Mouse (Mus musculus) T-helper 2 cell (primary cell): Measurements from ENCODE around the gene Ccnc.

Source experiments
- in situ Hi-C: fragments of 300-600 bp; cut with MboI, MseI; formaldehyde crosslinking; loops from one replicate; pipeline ENCODE4 v1.15.1; 2025; ENCODE audit warnings: high pct_unique_total_duplicates

The Ccnc gene

DNA sequence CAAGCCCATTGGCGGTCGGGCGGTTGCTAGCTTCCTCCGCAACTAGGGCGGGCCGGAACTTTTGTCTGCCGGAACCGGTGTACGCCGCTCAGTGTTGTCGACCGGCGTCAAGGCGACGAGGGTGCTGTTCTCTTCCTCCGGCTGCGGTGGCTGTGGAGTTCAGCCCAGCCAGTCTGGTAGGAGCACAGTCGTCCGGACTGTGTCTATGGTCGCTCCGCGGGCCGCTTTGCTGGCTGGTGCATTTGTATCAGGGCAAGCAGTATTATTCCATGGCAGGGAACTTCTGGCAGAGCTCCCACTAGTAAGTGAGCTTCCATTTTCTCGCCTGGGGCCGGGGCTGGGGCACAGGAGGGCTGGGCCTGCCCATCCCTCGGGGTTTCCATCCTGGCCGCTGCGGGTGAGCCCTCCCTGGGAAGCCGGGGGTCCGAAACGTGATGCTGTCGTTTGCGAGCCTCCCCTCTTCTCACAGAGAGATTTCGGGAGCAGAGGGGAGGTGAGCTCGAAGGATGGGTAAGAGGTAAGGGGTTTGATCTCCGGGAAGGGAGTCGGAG, at the start of gene Ccnc:
Ccnc (plus strand) TSS at position 87 of the 551 bp plus-strand sequence.
- in situ Hi-C loops = no loop called here

DNA sequence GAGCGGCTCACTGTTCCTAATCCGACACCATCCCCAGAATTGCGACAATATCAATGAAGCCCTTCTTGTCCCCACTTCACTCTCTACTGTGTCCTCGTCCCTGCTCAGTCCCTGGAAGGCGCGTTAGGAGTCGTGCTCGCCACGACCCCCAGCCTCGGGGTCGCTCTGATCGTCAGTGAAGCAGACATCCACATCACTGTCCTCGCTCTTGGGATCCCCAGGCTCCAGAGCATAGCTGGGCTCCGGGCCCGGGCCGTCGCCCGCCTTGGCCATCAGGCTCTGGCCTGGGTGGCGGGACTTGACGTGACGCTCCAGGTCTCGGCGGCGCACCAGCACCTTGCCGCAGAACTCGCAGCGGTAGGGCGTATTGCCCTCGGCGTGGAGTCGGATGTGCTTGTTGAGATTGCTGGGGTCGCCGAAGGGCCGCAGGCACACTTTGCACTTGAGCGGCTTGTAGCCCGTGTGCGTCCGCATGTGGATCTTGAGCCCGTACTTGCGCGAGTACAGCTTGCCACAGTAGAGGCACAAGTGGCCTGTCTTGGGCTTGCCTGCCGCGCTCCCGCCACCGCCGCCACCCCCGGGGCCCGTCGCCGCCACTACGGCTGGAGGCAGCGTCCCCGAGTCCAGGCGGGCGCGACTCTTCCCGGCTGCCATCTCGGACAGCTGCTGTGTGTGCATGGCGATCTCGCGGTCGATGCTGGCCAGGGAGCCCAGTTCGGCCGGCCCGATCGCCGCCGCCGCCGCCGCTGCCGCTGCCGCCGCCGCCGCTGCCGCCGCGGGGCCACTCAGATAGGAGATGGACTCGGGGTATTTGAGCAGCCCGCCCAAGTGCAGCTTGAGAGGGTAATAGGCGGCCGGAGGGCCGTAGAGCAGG, 49.2 kb upstream of the Ccnc start:
- in situ Hi-C loops = no loop called here

DNA sequence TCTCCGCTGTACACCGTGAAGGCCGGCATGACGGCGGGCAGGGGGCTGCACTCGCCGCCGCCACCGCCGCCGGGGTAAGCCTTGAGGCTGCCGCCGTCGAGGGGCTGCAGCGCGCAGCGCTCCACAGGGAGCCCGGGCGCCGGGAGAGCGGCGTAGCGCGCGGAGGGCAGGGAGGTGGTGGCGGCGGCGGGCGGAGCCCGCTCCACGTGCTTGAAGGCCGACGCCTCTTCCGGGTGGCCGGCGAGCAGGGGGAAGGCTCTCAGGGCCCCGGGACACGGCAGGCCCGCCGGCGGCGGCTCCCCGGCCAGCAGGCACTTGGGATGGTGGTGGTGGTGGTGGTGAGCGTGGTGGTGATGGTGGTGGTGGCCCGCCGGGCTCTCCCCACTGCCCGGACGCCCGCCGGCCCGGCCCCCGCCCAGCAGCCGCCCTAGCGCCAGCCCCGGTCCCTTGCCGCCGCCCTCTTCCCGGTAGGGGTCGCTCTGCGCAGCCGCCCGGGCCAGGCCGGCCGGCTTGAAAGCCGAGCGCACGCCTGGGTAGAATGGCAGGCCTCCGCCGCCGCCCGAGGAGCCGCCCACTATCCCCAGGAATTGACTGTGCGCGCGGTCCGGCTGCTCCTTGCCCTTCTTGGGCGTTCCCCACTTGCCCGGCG, 48.4 kb upstream of the Ccnc start:
- in situ Hi-C loops = no loop called here

DNA sequence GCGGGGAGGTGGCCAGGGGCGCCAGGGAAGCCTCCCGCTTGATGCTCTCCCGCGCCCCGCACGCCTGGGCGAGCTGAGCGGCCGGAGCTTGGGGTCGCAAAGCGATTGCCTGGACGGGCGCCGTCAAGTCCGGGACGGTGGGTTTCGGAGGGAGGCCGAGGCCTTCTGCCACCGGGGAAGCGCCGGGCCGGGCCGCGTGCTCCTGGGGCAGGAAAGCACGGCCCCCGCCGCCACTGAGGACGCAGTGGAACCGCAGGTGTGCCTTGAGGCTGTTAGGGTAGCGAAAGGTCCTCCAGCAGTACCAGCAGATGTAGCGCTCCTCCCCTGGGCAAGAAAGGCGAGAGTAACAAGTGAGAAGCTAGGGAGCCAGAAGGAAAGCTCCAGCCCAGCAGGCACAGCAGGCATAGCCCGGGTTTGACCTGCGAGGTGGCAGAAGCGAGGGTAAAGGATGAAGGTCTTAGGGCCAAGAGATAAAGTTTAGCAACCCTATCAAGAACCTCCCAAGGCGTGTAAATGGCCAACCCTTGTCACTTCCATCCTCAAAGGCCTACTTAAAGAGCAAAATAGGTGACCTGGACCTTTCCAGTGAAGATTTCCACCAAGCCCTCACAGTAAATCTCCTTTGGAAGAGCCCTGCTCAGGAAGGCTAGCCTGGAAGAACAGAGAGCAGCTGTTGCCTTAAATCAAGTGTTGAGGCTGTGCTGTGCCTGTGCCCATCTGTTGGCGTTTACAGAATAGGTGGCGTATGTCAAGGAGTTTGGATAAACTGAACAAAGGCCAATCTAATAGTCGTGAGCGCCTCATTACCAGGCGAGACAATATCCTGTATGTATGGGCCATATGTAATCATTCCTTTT, 47.6 kb upstream of the Ccnc start:
- in situ Hi-C loops = no loop called here

DNA sequence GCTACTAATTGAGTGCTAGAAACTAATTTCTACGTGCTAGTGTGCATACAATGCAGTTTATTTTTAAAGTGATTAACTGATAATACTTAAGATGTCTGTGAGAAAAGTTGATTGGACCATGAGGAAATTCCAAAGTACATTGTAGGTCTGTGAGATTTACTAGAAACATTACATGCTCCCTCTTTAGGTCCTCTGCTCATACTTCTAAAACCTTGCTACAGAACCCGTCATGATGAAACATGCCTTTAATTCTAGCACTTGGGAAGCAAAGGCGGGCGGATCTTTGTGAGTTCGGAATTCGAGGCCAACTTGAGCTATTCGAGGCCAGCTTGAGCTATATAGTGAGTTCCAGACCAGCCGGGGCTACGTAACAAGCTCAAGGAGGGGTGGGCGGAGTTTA, 46.5 kb upstream of the Ccnc start:
- in situ Hi-C loops = no loop called here

DNA sequence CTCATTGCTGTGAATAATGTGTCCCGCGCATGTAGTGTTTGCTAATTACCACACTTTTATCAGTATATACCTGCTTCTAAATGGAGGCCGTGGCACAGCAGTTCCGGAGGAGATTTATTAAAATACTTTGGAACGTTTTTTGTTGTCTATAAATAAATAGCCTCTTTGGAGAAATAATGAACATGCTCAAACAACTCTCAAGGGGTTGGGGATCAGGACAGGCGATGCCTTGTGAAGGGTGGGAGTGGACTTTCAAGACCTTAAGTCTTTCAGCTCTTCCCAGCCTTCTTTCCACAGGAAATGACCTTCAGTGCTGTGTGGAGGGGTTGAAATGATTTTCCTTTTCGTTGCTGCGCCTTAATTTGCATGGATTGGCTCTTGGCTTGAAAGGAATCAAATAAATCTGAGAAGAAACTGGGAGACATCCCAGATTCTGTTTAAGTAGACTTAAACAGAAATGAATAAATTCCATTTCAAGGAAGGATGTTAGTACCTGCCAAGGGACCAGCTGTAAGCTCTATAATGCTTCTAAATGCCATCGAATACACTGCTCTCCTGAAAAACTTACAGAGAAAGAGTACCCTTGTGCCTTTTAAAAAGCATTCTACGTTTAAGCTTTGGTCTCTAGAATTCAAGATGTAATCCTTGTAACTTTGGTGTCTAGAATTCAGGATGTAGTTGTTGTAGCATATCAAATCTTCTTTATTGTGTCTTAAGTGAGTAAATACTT, 44.9 kb upstream of the Ccnc start:
- in situ Hi-C loops = no loop called here

DNA sequence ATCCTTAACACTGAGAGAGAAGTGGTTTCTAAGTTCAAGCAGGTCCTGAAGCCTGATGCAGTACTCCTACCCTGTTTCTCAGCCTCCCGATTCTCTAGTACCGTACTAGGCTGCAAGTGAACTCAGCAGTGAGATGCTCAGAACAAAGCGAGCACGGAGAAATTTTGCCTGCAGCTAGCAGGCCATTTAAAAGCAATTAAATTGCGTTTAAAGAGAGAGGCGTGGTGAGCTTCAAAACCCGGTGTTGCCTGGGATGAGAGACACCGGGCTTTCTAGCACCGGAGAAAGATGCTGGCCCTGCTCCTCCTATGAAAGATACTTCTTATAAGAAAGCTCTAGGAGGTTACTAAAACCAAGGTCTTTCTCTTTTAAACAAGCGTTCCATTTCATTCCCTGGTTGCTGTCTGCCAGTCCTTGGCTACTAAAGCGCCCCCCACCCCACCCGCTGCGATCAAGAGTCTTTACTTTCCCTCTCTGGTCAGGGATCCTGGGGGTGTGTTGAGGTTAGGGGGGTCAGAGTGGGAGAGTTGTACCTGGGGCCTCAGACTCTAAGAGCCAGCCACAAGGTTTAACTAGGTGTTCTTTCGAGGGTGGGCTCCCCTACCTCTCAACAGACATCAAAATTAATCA, 43.0 kb upstream of the Ccnc start:
- in situ Hi-C loops = no loop called here

DNA sequence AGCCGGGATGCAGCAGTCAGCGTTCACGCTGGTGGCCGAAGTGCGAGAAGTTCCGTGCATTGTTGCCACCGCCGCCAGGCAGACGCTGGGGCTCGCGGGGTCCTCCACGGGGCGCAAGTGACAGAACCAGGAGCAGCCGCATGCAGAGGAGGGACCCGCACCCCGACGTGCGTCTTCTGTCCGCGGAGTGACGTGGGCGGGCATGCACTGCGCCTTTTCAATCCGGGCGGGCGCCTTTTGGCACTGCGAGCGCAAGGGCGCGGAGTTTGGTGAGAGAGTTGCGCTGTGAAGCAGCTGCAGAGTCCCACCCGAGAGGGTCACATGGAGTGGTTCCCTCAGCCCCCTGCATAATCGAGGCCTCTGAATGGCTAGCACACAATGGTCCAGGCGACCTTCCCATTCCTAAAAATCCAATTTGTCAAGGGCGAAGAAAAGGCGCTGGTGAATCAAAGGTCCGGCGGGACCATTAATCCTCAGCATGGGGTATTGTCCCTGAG, 41.9 kb upstream of the Ccnc start, which contains the start of gene Prdm13:
Prdm13 (minus strand) TSS at position 369 of the 497 bp plus-strand sequence.
- in situ Hi-C loops = no loop called here

DNA sequence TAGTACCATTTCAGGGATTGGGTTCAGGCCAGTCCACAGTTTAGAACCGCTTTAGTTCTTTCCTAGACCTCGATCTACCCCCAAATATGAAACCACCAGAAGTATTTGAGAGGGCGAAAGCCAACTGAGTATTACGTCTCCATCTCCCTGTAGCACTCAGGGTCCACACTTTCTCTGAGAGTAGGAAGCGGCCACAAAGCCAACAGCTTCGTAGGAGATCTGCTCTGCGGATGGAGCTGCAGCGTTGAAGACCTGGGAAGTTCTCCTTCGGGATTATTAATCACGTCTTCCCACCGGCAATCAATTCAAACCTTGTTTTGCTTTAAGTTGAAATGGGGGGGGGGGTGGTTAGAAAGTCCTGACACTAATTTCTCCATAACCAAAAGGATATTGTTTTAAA, 41.1 kb upstream of the Ccnc start:
- in situ Hi-C loops = no loop called here

DNA sequence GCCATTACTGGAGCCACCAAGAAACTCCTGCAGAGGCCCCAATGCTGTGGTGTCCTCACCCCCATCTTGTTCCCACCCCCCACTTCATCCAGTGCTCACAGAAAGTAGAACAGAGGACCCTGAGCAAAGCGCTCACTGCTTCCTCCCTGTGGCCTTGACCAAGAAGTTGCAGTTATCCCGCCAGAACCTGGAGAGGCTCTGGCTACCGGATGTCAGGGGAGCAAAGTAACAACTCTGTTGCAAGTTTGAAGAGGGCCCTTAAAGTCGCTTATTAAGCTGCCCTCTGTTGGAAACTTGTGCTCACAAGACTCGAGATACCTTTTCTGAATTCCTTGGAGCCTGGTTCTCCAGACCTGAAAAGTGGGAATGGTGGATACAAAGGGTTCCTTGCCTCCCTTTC, 40.6 kb upstream of the Ccnc start:
- in situ Hi-C loops = no loop called here

DNA sequence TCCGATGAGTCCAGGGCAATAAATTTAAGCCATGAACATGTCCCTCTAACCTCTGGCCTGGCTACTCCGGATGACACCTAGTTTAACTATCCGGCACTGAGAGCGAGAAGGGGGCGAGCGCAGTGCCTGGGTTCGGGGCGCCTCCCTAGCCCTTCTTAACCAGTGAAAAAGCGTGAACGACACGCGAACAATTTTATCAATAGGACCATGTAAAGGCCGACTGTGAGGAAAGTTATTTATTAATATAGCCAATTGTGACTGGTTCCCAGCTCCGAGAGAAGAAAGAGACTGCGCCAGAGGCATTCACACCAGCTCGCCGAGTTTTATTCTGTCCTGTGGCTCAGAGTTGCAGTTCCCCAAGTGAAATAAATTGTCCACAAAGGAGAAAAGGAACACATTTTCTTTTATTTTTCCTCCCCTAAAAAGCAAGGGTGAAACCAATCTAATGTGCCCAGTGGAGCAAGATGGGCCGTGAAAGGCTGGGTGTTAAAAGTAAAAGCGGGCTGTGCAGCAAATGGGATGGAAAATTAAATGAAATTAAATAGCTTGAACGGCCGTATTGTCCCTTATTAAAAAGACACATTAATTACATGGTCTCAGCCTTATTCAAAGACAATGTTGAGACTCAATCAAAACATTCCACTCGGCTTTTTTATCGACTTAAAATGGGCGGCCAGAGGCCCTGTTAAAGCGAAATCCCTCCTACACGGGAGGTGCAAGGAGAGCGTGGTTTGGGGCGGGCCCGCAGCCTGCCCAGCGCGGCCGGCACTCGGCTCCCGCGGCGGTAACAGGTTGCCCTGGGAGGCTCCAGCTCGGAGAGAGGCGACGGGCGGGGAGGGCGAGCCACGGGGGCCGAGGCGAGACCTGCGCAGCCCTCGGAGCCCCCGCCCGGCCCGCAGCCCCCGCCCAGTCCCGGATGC, 39.5 kb upstream of the Ccnc start:
- in situ Hi-C loops = no loop called here

DNA sequence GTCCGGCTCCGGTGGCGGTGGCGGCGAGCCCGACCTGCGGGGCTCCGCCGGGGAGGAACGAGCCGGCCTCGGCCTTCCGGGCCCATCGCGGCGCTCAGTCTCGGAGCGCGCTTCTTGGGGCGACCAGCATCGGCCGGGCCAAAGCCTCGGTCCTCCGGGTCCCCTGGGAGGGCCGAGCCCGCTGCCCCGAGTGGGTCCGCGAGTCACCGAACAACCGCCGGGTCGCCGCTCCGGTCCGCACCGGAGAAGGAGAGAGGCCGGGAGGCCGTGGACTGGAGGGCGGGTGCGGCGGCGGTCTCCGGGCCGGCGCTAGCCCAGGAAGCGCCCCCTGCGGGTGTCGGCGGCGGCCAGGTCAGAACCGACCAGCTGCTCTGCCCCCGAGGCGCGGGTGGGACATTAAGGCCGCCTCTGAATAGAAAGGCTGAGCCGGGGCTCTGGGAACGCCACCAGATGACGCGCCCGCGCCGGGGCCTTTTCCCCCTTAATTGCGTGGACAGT, 38.7 kb upstream of the Ccnc start:
- in situ Hi-C loops = no loop called here

DNA sequence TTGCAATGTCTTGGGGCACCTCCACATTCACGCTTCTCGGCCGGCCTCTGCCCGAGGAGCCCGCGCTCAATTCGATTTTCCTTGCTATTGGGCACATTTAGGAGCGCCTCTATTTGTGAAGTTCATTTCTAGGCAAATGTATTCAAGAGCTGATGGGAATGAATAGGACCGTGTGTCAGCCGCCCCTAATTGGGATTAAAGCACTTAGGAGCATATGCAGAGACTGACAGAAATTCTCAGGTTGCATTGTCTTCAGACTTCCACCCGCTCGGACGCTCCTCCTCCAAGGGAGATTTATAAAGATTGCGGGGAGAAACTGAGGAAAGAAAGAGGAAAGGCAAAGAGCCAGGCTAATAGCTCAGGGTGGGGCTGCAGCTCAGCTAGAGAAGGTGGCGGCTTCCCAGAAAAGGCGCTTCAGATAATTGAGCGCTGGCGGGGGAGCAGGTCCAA, 38.0 kb upstream of the Ccnc start:
- in situ Hi-C loops = no loop called here

DNA sequence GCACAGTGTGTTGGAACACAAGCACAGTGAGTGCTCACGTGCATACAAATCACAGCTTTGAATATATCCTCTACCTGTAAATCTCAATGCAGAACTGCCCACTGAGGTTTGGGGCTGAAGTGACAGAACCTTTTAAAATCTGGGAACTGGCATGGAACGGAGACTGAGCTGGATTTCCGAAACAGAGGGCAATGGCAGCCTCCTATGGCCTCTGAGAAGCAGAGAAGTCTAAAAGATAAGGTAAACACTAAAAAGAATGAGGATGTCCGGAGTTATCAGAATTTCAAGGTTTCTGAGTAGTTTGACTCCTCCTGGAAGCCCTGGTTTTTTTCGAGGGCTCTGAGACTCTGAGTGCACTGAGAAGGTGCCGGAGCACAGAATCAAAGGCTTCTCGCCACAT, 37.3 kb upstream of the Ccnc start:
- in situ Hi-C loops = loop anchor here (10.0 kb wide), 1 partner anchor 795 kb away; the partner anchor contains the start of gene Pou3f2

DNA sequence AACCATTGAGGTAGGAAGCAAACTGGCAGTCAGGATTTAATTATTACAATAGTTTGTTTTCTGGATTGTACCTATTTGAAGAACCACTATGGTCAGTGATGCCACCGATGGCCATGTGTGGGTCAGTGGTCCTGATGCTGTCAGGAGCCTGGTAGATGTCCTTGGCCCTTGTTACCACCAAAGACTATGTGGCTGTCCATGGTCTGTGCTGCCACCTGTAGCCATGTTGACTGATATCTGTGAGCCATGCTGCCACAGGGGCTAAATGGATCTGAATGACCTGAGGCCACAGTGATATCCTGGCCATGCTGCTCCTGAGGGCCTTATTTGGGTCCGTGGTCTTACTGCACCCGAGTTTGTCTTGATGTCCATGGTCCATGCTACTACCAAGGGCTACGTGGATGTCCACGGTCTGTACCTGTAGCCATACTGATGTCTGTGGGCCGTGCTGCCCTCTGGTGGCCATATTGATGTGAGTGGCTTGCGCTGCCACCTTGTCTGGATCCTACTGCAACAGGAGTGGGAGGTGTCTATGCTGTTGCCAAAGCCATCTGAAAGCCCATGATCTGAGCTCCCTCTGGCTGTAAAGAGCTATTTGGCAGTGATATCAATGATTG, 31.8 kb upstream of the Ccnc start:
- in situ Hi-C loops = loop anchor here (10.0 kb wide), 1 partner anchor 789 kb away; the partner anchor contains the start of gene Pou3f2

DNA sequence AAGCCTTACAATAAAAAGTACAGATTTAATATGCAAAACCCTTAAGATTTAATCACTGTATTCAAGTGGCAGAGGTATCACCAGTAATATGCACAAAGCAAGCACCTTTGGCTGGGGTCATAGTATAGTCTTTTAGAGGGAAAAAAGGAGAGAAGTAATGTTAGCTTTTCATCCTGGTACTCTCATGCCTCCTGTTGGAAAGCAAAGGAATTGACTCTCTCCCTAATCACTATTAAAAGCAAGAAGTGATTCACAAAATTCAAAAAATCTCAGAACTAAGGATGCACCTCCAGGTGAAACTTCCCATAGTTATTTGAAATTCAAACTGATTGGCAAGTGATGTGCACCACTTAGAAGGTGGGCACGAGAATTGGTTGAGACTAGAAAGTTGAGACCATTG, 22.5 kb upstream of the Ccnc start:
- in situ Hi-C loops = loop anchor here (10.0 kb wide), 1 partner anchor 160 kb away; no protein-coding TSS in a partner anchor

DNA sequence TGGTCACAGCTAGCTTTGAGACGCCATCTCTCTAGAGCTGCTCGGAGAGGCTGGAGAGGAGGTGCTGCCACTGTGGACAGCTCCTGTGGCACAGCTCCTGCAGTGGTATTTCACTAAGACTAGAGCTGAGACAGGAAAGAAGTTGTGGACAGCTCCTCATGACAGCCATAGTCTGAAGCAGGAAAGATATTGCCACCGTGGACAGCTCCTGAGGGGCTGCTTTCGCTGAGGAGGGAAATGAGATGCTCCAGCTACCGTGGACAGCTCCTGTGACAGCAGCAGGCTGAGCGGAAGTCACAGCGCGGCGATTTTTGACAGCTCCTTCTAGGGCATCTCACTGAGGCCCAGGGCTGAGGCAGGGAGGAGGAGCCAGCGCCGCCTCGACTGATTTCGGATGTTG, 15.4 kb upstream of the Ccnc start:
- in situ Hi-C loops = no loop called here

DNA sequence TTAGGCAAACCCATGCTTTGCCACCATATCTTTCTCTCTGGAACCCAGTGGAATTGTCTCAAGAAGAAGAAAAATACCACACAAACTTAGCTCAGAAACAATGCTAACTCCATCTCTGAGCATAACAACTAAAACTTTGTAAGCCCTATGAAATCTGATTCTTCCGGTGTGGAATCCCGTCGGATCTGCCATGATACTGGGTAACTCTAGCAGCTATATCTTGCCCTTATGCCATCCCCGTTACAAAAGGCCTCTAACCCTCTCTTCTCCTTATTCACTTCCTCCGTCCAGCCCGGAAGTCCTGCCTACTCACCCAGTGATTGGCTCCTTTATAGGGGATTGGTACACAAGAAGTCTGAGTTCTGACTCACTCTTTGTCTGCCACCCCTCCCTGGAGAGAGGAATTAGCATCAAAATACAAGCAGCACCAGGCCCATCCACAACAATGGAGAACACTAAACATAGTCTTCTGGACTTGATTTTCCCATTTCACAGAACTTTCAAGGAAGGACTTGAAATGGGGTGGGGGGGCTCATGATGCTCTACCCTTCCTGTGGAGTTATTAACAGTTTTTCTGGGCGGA, 4.7 kb upstream of the Ccnc start:
- in situ Hi-C loops = no loop called here
